Mouse (Mus musculus) lung, adult 2 months (tissue): ENCODE results near the gene Hist1h1b.
A peak's percentile ranks its signal among the peaks of the same experiment; 100 is the strongest.

ENCODE experiments used
- CTCF ChIP-seq: fragments of 200-500 bp; IDR thresholded peaks from 2 replicates; pipeline ENCODE4 v1.5.1; 2011; ENCODE audit warnings: mild to moderate bottlenecking, low read length, control low read depth; ENCODE audit not compliant: insufficient read depth
- POLR2A ChIP-seq: fragments of 200-500 bp; IDR thresholded peaks from 2 replicates; pipeline ENCODE4 v1.6.1; 2011; ENCODE audit warnings: low read depth, mild to moderate bottlenecking, control low read depth, low read length, borderline replicate concordance; ENCODE audit errors: extremely low read depth

DNA sequence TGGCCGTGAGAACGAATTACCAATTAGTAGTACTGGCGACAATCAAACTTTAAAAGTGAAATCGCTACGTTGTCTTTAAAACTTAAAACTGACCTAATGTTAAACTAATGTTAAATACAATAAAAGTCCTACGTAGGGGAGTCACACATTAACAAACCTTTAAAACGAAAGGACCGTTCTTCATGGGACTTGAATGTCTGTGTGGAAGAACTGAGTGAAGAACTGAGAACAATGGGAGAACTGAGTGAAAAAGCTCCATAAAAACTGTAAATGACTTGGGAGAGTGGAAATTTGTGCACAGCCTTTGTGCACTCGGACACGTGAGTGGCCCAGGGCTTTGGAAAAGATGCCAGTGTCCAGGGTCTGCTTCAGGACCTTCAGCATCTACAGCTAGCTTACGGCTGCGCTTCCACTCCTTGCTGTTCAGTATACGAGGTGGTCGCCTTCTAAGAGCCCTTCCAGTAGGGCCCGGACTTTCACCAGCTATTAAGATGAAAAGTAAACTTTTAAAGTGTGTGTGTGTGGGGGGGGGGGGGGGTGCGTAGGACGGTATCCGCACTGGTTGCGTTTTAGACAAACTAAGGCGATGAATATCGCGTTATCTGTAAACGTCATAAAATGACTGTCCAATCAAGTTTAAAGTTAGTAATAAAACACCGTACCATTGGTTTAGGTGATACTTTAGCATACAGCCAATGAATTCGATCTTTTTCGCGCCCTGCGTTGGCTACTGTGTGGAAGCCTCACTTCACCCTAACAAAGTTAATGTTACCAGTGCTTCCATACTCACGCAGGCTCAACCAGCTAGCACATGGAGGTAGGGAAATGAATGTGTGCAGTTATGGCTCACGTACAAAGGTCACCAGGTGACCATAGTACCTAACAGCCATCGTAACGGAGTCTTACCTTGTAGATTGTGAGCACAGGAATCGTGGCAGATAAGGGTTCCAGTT, 1.3 kb downstream of the Hist1h1b start:
- TF ChIP-seq POLR2A = peak; percentile 22; the same call in 1 of the 2 replicates
- TF ChIP-seq CTCF = no peak
